Mouse (Mus musculus): ENCODE results near the gene Dgki.

The Dgki gene

GRCm38 (mm10) chr6:37242100-37242768 is 57.8 kb downstream of the Dgki start:
- DNase-seq (ENCODE audit: low spot score in 2 of 2): peak in 1 of 2 experiments; percentile 35

- no peak for DNase-seq (ENCODE audit: low spot score in 2 of 2)
Observed at GRCm38 (mm10) chr6:37241434-37241833, 58.5 kb downstream of the Dgki start.

- DNase-seq (ENCODE audit: low spot score in 2 of 2): no peak
Observed at GRCm38 (mm10) chr6:37240140-37240539, 59.8 kb downstream of the Dgki start.

- DNase-seq (ENCODE audit: low spot score in 2 of 2): no peak
Observed at GRCm38 (mm10) chr6:37236893-37237292, 63.1 kb downstream of the Dgki start.

GRCm38 (mm10) chr6:37231148-37231547 is 68.8 kb downstream of the Dgki start:
- no peak for DNase-seq (ENCODE audit: low spot score in 2 of 2)

- no peak for DNase-seq (ENCODE audit: low spot score in 2 of 2)
Observed at GRCm38 (mm10) chr6:37222947-37223510, 77.0 kb downstream of the Dgki start.

- DNase-seq (ENCODE audit: low spot score in 2 of 2): no peak
Observed at GRCm38 (mm10) chr6:37222016-37222415, 78.0 kb downstream of the Dgki start.

GRCm38 (mm10) chr6:37219110-37219509 is 80.9 kb downstream of the Dgki start:
- no peak for DNase-seq (ENCODE audit: low spot score in 2 of 2)

GRCm38 (mm10) chr6:37216342-37216763 is 83.6 kb downstream of the Dgki start:
- DNase-seq (ENCODE audit: low spot score in 2 of 2): peak; percentile 73 to 74

- DNase-seq (ENCODE audit: low spot score in 2 of 2): peak; percentile 51 to 55
Observed at GRCm38 (mm10) chr6:37215655-37216054, 84.3 kb downstream of the Dgki start.

- DNase-seq (ENCODE audit: low spot score in 2 of 2): no peak
Observed at GRCm38 (mm10) chr6:37212930-37213329, 87.1 kb downstream of the Dgki start.

- no peak for DNase-seq (ENCODE audit: low spot score in 2 of 2)
Observed at GRCm38 (mm10) chr6:37211545-37212247, 88.3 kb downstream of the Dgki start.

- no peak for DNase-seq (ENCODE audit: low spot score in 2 of 2)
Observed at GRCm38 (mm10) chr6:37202901-37203300, 97.1 kb downstream of the Dgki start.

- no peak for DNase-seq (ENCODE audit: low spot score in 2 of 2)
Observed at GRCm38 (mm10) chr6:37200840-37201239, 99.1 kb downstream of the Dgki start.

GRCm38 (mm10) chr6:37199502-37199901 is 100.5 kb downstream of the Dgki start:
- no peak for DNase-seq (ENCODE audit: low spot score in 2 of 2)

GRCm38 (mm10) chr6:37197745-37198144 is 102.2 kb downstream of the Dgki start:
- no peak for DNase-seq (ENCODE audit: low spot score in 2 of 2)

- DNase-seq (ENCODE audit: low spot score in 2 of 2): no peak
Observed at GRCm38 (mm10) chr6:37196870-37197269, 103.1 kb downstream of the Dgki start.

- no peak for DNase-seq (ENCODE audit: low spot score in 2 of 2)
Observed at GRCm38 (mm10) chr6:37195766-37196165, 104.2 kb downstream of the Dgki start.

GRCm38 (mm10) chr6:37181961-37182360 is 118.0 kb downstream of the Dgki start:
- DNase-seq (ENCODE audit: low spot score in 2 of 2): no peak

GRCm38 (mm10) chr6:37171149-37171832 is 128.7 kb downstream of the Dgki start:
- no peak for DNase-seq (ENCODE audit: low spot score in 2 of 2)

- DNase-seq (ENCODE audit: low spot score in 2 of 2): no peak
Observed at GRCm38 (mm10) chr6:37158880-37159279, 141.1 kb downstream of the Dgki start.

GRCm38 (mm10) chr6:37154051-37154450 is 145.9 kb downstream of the Dgki start:
- no peak for DNase-seq (ENCODE audit: low spot score in 2 of 2)
